Mouse (Mus musculus) kidney, postnatal 36 days (tissue): Measurements from ENCODE around the gene Disp1.

Source experiments
- DNase-seq, 2 experiments: peaks; one replicate each; pipeline ENCODE4 v3.0.0; 2021 to 2022; ENCODE audit warnings: mixed read lengths in 2 of 2

The Disp1 gene

GRCm38 (mm10) chr1:183082436-183082835 is 138.9 kb downstream of the Disp1 start:
- DNase-seq = no peak

- DNase-seq = no peak
Measured at GRCm38 (mm10) chr1:183081126-183081525, 140.2 kb downstream of the Disp1 start.

GRCm38 (mm10) chr1:183075121-183075822 is 146.1 kb downstream of the Disp1 start:
- no peak for DNase-seq

- DNase-seq = peak; percentile 52 to 70
Measured at GRCm38 (mm10) chr1:183072263-183073050, 148.9 kb downstream of the Disp1 start.

DNA sequence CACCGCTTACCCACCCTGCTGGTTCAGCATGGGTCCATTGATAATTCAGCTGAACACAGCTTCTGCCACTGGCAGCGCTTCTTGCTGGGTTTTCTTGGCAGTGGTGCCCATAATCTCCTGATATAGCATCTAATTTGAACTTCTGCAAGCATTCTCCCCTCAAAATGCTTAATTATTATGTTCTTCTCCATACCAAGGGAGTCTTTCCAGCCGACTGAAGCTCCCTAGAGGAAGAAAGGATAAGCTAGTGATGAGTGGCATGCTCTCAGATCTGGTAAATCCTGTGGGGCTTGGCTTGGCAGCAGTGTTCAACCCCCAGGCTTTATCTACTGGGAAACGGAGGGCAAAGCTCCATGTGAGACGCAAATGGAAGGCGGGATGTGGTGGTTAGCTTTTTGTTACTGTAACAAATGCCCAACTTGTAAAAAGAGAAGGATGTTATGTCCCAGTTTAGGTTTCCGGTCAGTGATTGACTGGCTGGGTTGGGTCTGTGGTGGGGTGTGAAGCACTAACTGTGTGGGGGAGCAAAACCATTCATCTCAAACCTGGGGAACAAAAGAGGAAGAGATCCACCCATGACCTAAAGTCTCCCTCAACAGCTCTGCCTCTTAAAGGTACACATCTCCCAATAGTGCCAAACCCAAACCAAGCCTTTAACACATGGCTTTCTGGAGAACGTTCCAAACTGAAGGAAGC is 151.2 kb downstream of the Disp1 start:
- no peak for DNase-seq

GRCm38 (mm10) chr1:183067807-183068206 is 153.5 kb downstream of the Disp1 start:
- DNase-seq = no peak

DNA sequence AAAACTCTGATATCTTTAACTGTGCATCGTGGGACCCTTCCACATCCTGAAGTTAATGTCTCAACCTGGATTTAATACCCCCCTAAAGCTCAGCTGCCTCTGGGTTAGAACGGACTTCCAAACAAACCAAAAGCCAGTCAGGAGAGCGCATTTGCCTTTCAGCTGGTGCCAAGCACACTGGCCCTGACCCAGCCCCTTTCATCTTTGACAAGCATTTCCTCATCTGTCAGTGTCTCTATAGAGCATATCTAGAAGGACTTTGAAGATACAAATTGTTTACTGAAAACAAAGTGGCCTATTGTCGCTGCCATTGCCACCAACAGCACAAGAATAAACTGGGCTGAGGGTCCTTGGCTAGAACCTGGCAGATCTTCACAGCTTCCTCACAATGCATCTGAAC is 154.3 kb downstream of the Disp1 start:
- no peak for DNase-seq

DNA sequence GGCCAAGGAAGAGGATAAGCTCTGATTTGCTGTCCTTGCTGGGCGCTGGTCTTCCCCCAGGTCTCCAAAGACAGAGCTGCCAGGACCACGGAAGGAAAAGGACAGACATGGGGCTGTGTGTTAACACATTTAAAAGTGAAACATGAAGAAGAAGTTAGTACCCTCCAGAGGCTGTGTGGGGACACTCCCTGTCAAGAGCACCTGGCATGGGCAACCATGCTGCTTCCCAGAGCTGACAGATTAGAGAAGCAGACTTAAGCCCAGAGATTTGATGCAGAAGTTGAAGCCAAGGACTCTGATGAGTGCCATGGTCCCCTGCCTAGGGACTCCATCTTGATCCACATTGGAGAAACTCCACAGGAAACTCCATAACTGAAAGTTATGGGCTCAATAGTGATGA is 160.7 kb downstream of the Disp1 start:
- DNase-seq = no peak

DNA sequence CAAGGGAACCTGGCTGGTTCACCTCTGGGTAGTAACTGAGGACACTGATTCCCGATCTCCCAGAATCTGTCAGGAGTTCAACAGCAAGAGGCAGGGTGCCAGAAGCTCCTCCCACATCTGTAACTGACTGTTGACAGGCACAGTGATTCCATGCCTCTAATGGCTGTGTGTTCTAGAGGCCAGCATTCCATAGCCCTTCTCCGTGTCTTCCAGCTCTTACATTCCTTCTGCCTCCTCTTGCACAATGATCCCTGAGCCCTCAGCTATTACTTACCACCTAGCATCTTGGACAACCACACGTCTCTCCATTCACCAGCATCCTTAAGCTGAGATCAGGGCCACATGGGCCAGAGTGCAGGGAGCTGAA is 165.1 kb downstream of the Disp1 start:
- DNase-seq = no peak

DNA sequence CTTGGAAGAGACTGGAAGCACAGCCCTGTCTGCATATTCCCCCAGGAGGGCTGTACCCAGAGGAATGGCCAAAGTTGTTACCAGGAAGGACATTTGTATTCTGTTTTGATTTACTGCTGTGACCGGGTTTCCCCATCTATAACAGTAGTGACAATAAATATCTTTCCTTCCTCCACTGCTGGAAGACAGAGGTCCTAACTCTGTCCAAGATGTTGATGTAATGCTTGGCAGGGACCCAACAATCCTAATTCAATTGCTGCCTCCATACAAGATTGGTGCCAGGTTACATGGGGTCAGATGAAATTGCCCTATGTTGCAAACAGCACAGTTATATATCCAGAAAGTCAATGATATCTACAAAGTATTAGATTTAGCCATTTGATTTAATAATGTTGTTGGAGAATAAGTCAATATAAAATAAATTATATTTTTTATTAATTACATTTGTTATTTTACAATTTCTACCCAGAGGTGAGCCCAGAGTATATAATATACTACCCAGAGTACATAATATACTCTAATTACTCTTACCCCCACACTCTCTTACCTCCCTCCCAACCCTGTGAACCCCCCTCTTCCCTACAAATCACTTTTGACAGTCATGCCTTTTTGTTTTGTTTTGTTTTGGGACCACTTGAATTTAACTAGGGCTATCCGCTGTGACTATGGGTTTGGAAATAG is 165.6 kb downstream of the Disp1 start:
- DNase-seq = peak; percentile 64 to 77

- DNase-seq = no peak
Measured at GRCm38 (mm10) chr1:183052663-183053062, 168.7 kb downstream of the Disp1 start.

DNA sequence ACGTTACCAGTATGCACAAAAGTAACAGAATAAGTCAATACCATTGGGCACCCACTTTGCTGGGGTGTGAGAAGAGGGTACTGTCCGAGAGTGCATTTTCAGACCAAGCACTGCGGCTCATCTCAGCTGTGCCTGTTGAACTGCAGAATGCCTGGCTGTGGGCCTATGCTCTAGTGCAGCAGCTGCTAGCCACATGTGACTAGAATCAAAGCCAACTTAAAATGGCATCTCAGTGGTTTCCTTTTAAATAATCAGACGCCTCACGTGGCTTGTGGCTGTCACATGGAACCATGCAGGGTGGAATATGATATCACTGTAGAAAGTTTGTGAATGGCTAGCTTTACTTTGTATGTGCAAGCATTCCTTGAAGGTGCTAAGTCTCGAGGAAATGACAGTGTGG is 172.0 kb downstream of the Disp1 start:
- DNase-seq = no peak

GRCm38 (mm10) chr1:183047913-183048523 is 173.3 kb downstream of the Disp1 start:
- no peak for DNase-seq

GRCm38 (mm10) chr1:183047191-183047912 is 174.0 kb downstream of the Disp1 start:
- peak; percentile 82 to 90 for DNase-seq

- no peak for DNase-seq
Measured at GRCm38 (mm10) chr1:183046081-183046480, 175.2 kb downstream of the Disp1 start.

DNA sequence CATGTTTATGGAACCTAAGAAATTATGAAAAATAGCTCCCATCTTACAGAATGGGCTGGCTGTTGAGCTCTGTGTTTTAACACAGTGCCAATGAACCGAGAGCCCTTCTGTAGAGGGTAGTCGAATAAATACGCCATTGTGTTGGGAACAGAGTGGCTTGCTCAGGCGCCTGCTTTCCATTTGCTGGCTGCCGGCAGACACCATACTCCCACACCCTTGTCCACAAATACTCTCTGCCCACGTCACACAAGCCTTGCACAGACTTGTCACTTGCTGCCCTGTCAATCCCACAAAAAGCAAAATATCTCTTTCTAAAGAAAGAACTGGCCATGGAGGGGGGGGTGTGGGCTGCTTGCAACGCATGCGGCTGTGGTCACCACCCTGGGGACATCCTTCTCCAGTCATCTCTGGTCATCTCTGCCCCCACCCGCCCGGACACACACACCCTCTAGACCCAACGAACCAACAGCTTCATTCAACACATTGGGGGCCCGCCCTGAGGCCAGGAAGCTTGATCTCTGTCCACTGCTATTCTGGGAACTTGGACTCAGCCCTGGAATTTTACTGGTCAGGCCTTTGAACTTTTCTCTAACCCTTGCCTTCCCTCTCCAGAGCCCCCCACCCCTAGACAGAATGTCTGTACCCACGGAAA is 178.0 kb downstream of the Disp1 start:
- peak; percentile 32 to 42 for DNase-seq

GRCm38 (mm10) chr1:183041703-183042102 is 179.6 kb downstream of the Disp1 start:
- DNase-seq = no peak

GRCm38 (mm10) chr1:183040847-183041382 is 180.4 kb downstream of the Disp1 start:
- DNase-seq = peak; percentile 50 to 66

GRCm38 (mm10) chr1:183039881-183040708 is 181.2 kb downstream of the Disp1 start:
- DNase-seq = no peak

GRCm38 (mm10) chr1:183039404-183039803 is 181.9 kb downstream of the Disp1 start:
- no peak for DNase-seq
